Mouse (Mus musculus) lung, embryonic 16.5 days (tissue): ENCODE measurements around the gene Cebpb. TPM values are rescaled to one million over a fixed set of nuclear protein-coding genes. Genes with fewer than 3 reads are reported as not detected.

Experiments used
- ATAC-seq: fragments of 200-750 bp; cut with Nextera tagmentation; 2 replicates; pipeline ENCODE4 v1.8.0; 2017; ENCODE audit warnings: low read depth, mild to moderate bottlenecking, moderate library complexity
- H3K27ac ChIP-seq: fragments of 300-500 bp; sonication (generic); 2 replicates; pipeline ENCODE4 v1.5.1; 2014; ENCODE audit warnings: mild to moderate bottlenecking, control low read depth, low read length
- H3K27me3 ChIP-seq: fragments of 300-500 bp; sonication (generic); 2 replicates; pipeline ENCODE4 v1.6.1; 2014; ENCODE audit warnings: low read depth, low read length, mixed read lengths; ENCODE audit not compliant: control insufficient read depth, insufficient read depth
- H3K36me3 ChIP-seq: fragments of 300-500 bp; sonication (generic); 2 replicates; pipeline ENCODE4 v1.6.1; 2014; ENCODE audit warnings: low read length; ENCODE audit not compliant: control insufficient read depth, insufficient read depth
- H3K4me1 ChIP-seq: fragments of 300-500 bp; sonication (generic); replicated peaks from 2 replicates; pipeline ENCODE4 v1.6.1; 2014; ENCODE audit warnings: low read length, mixed read lengths; ENCODE audit not compliant: control insufficient read depth, insufficient read depth
- H3K4me2 ChIP-seq: fragments of 300-500 bp; sonication (generic); 2 replicates; pipeline ENCODE4 v1.6.1; 2014; ENCODE audit warnings: low read depth, low read length, control low read depth
- H3K4me3 ChIP-seq: fragments of 300-500 bp; sonication (generic); 2 replicates; pipeline ENCODE4 v1.5.1; 2014; ENCODE audit warnings: mild to moderate bottlenecking, low read length, control low read depth
- H3K9ac ChIP-seq: fragments of 300-500 bp; sonication (generic); 2 replicates; pipeline ENCODE4 v1.6.1; 2014; ENCODE audit warnings: low read length, control low read depth
- H3K9me3 ChIP-seq: fragments of 300-500 bp; sonication (generic); 2 replicates; pipeline ENCODE4 v1.6.1; 2016; ENCODE audit warnings: low read length; ENCODE audit not compliant: control insufficient read depth
- WGBS: fragments of 180-500 bp; shearing (Covaris S2); extraction: QIAGEN DNeasy Blood & Tissue Kit; methylation state at CpG from one replicate; pipeline ENCODE4 v1.1.7; 2014; 5-methylcytosine and 5-hydroxymethylcytosine counted together
- polyA plus RNA-seq: library from polyadenylated mRNA; unstranded; fragments of >200 nt; fragmentation: Nextera tagmentation; extraction: Ambion mirVana; gene quantifications from 2 replicates; pipeline ENCODE4 v1.2.1, GENCODE M21; 2015

The Cebpb gene
- polyA plus RNA-seq, 1 experiment from 2014 or later, result 4.1 TPM

DNA sequence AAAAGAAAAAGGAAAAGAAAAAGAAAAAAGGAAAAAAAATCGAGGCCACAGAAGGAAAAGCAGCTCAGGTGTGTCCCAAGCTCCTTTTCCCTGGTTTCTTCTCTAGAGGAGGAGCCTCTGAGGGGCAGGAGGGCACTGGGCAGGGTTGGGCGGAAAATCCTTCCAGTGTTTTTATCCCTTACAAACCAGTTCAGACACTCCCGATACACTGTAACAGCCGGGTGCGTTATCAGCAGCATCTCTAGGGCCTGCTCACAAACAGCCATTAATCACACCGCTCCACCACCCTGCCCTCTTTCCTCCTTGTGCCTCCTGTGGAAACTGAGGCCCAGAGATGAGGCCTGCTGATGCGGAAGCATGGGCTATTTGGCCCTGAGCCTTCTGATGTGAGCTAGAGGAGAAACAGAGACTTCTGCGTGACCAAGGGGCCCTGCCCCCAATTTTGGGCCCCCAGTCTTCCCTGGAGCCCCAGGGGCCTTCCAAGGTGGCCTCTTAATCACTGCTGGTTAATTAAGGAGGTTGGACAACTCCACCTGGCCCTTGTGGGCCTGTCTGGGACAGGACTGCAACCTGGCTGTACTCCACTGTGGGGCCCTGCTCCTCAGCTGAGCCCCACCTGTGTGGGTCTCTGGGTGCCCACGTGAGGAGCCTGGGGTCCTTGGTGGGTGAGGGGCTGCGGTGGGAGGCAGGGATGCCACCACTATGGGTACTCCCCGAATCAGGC, 32.6 kb downstream of the Cebpb start:
- H3K9ac ChIP-seq, result no peak overlapping the region
- no peak overlapping the region for H3K4me3 ChIP-seq
- H3K27me3 ChIP-seq, result no peaks in the 10 kb centered on the region
- no peaks in the 10 kb centered on the region for H3K9me3 ChIP-seq
- no peaks in the 10 kb centered on the region for H3K36me3 ChIP-seq
- ATAC-seq, result no peak
- H3K4me2 ChIP-seq, result no peak overlapping the region
- no peak overlapping the region for H3K27ac ChIP-seq
- H3K4me1 ChIP-seq, result no peaks in the 10 kb centered on the region
- 66% methylated on average over 11 of the region's 11 CpGs for WGBS

GRCm38 (mm10) chr2:167722538-167722937, 33.8 kb downstream of the Cebpb start:
- Histone ChIP-seq H3K4me1 (peaks cover 8% of the 10 kb centered on the region), H3K9ac (no peak overlapping the region), H3K4me3 (no peak overlapping the region), H3K27ac (no peak overlapping the region), H3K9me3 (no peaks in the 10 kb centered on the region), H3K36me3 (no peaks in the 10 kb centered on the region), H3K4me2 (no peak overlapping the region), H3K27me3 (no peaks in the 10 kb centered on the region)
- WGBS, result 59% methylated on average over 6 of the region's 6 CpGs
- ATAC-seq, result no peak

GRCm38 (mm10) chr2:167723589-167724206, 35.0 kb downstream of the Cebpb start:
- Histone ChIP-seq H3K27ac (no peak overlapping the region), H3K4me3 (no peak overlapping the region), H3K9ac (no peak overlapping the region), H3K9me3 (no peaks in the 10 kb centered on the region), H3K27me3 (no peaks in the 10 kb centered on the region), H3K4me1 (peaks cover 8% of the 10 kb centered on the region), H3K36me3 (no peaks in the 10 kb centered on the region), H3K4me2 (no peak overlapping the region)
- WGBS, result 77% methylated on average over 11 of the region's 11 CpGs
- ATAC-seq, result no peak

DNA sequence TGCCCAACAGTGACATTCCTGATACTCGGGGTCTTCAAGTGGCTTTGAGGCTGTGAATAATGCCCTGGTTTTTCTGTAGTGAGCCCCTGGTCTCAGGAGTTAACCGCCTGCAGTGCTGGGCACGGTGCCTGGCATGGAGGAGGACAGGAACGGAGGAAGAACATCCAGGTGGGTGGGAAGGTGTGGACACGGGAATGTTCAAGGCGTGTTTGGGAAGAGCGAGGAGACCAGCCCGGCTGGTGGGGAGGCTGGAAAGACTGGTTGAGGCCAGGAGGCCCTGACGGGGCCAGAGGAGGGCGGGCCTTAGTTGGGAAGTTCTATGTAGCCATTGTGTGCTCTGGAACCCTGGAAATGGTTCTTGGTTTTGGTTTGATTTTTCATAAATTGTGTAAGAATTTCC, 37.2 kb downstream of the Cebpb start:
- no peak for ATAC-seq
- H3K9me3 ChIP-seq, result no peaks in the 10 kb centered on the region
- H3K27ac ChIP-seq, result no peak overlapping the region
- H3K9ac ChIP-seq, result no peak overlapping the region
- no peak overlapping the region for H3K4me2 ChIP-seq
- H3K4me1 ChIP-seq, result peaks cover 14% of the 10 kb centered on the region
- no peak overlapping the region for H3K4me3 ChIP-seq
- 81% methylated on average over 10 of the region's 10 CpGs for WGBS
- no peaks in the 10 kb centered on the region for H3K36me3 ChIP-seq
- H3K27me3 ChIP-seq, result no peaks in the 10 kb centered on the region

GRCm38 (mm10) chr2:167727161-167727560, 38.4 kb downstream of the Cebpb start:
- ATAC-seq, result peak; percentile 80
- Histone ChIP-seq H3K4me1 (peaks cover 14% of the 10 kb centered on the region), H3K9ac (peak overlapping the region; percentile 50; the same call in 1 of the 2 replicates), H3K36me3 (no peaks in the 10 kb centered on the region), H3K9me3 (no peaks in the 10 kb centered on the region), H3K4me3 (no peak overlapping the region), H3K4me2 (no peak overlapping the region), H3K27me3 (no peaks in the 10 kb centered on the region), H3K27ac (peak overlapping the region; percentile 62; the same call in 1 of the 2 replicates)
- WGBS, result 26% methylated on average over 13 of the region's 13 CpGs

DNA sequence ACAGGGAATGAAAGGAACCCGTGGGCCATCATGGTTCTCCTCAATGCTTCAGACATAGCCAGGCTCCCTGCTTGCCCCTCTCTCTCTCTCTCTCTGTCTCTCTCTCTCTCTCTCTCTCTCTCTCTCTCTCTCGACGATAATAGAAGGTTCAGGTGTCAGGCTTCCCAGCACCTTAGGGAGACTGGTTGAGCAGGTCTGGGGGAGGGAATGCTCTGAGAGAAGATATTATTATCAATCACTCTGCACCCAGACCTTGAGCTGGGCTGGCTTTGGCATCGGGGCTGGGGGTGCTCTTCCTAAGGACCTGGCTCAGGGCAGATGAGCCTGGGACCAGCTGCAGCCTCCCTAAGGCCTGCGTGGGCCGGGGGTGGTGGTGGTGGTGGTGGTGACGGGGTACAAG, 41.3 kb downstream of the Cebpb start:
- no peak overlapping the region for H3K4me3 ChIP-seq
- H3K9ac ChIP-seq, result no peak overlapping the region
- no peaks in the 10 kb centered on the region for H3K27me3 ChIP-seq
- peaks cover 14% of the 10 kb centered on the region for H3K4me1 ChIP-seq
- H3K9me3 ChIP-seq, result no peaks in the 10 kb centered on the region
- H3K4me2 ChIP-seq, result no peak overlapping the region
- no peak for ATAC-seq
- WGBS, result 51% methylated on average over 7 of the region's 7 CpGs
- no peak overlapping the region for H3K27ac ChIP-seq
- no peaks in the 10 kb centered on the region for H3K36me3 ChIP-seq

DNA sequence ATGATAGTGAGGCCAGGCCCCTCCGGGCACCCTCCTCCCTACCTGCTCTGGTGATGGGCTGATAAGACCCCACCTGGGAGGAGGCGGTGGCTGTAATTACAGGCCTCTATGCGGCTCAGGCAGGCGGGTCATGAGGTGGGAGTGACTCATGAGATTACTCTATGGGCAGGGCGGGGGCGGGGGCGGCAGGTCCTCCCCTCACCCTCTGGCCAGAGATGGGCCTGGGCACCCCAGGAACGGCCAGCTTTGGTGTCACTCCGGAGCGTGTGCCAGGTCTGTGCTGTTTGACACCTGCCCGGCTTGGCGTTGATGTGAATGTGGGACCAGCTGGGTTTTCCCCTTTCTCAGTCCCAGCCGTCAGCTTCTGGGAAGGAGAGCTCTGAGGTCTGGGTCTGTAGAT, 42.4 kb downstream of the Cebpb start:
- 51% methylated on average over 13 of the region's 13 CpGs for WGBS
- no peak for ATAC-seq
- H3K27ac ChIP-seq, result no peak overlapping the region

GRCm38 (mm10) chr2:167734861-167735260, 46.1 kb downstream of the Cebpb start:
- no peak overlapping the region for H3K4me3 ChIP-seq
- WGBS, result 66% methylated on average over 10 of the region's 10 CpGs
- H3K4me1 ChIP-seq, result peaks cover 4% of the 10 kb centered on the region
- H3K27ac ChIP-seq, result no peak overlapping the region
- H3K4me2 ChIP-seq, result no peak overlapping the region
- no peak overlapping the region for H3K9ac ChIP-seq
- H3K36me3 ChIP-seq, result no peaks in the 10 kb centered on the region
- H3K9me3 ChIP-seq, result no peaks in the 10 kb centered on the region
- no peak for ATAC-seq
- no peaks in the 10 kb centered on the region for H3K27me3 ChIP-seq

More for the DNA sequence above, 42.4 kb downstream of the Cebpb start:
- no peaks in the 10 kb centered on the region for H3K36me3 ChIP-seq
- no peaks in the 10 kb centered on the region for H3K9me3 ChIP-seq
- H3K27me3 ChIP-seq, result no peaks in the 10 kb centered on the region
- H3K4me1 ChIP-seq, result peaks cover 15% of the 10 kb centered on the region
- no peak overlapping the region for H3K9ac ChIP-seq
- no peak overlapping the region for H3K4me2 ChIP-seq
- H3K4me3 ChIP-seq, result no peak overlapping the region

DNA sequence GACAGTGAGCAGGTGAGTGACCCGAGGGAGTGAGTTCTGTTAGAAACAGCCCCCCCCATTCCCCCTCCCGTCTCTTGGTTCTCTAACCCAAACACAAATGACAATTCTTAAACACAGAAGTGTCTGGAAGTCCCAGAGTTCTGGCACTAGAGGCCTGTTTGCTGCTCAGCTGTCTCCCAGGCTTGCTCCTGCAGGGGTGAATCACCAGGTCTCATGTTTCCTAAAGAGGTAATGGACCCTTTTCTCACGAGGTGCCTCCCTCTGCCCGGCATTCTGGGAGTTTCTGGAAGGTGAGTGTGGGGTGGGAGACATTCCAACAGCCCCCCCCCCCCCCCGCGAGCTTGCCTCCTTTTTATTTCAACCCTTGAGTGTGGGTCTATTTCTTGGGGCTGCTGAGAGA, 50.3 kb downstream of the Cebpb start:
- H3K4me1 ChIP-seq, result peaks cover 6% of the 10 kb centered on the region
- ATAC-seq, result no peak
- H3K9ac ChIP-seq, result no peak overlapping the region
- no peaks in the 10 kb centered on the region for H3K27me3 ChIP-seq
- H3K36me3 ChIP-seq, result no peaks in the 10 kb centered on the region
- H3K4me3 ChIP-seq, result no peak overlapping the region
- WGBS, result 24% methylated on average over 6 of the region's 6 CpGs
- H3K27ac ChIP-seq, result no peak overlapping the region
- no peak overlapping the region for H3K4me2 ChIP-seq
- H3K9me3 ChIP-seq, result no peaks in the 10 kb centered on the region
